Mouse (Mus musculus) ES-Bruce4 (cell line): Measurements from ENCODE around the gene Ech1.

Source experiments
- CTCF ChIP-seq: IDR thresholded peaks from one replicate; pipeline ENCODE4 v1.8.1; 2011; ENCODE audit warnings: low read depth, low read length
- POLR2A ChIP-seq: IDR thresholded peaks from one replicate; pipeline ENCODE4 v1.8.1; 2011; ENCODE audit warnings: low read length; ENCODE audit not compliant: insufficient read depth

- TF ChIP-seq CTCF: no peak
- TF ChIP-seq POLR2A: no peak
Observed at GRCm38 (mm10) chr7:28781261-28781663, 43.8 kb upstream of the Ech1 start.
